Mouse (Mus musculus) intestine, embryonic 14.5 days (tissue): ENCODE measurements at regions not wholly inside any gene's neighbourhood (a gene's known extent, or its start where the extent isn't known, plus 50 kb on each side); places are given as distances from the start of the nearest gene placed in this dataset.

Experiments used
- ATAC-seq: fragments of 200-750 bp; cut with Nextera tagmentation; replicated peaks from 2 replicates; pipeline ENCODE4 v1.8.0; 2017; ENCODE audit warnings: low read depth, moderate number of reproducible peaks, moderate TSS enrichment, moderate library complexity; ENCODE audit not compliant: low FRiP score, low TSS enrichment
- DNase-seq: peaks from one replicate; pipeline ENCODE4 v3.0.0-alpha.2; 2018; ENCODE audit warnings: low spot score
- H3K27ac ChIP-seq: fragments of 300-500 bp; sonication (generic); 2 replicates; pipeline ENCODE4 v1.5.1; 2014; ENCODE audit warnings: low read depth, mild to moderate bottlenecking, control low read depth
- H3K27me3 ChIP-seq: fragments of 300-500 bp; sonication (generic); replicated peaks from 2 replicates; pipeline ENCODE4 v1.6.1; 2014; ENCODE audit warnings: low read length, control low read depth; ENCODE audit not compliant: control insufficient read depth, insufficient read depth
- H3K36me3 ChIP-seq: fragments of 300-500 bp; sonication (generic); 2 replicates; pipeline ENCODE4 v1.6.1; 2014; ENCODE audit warnings: low read length, control low read depth; ENCODE audit not compliant: control insufficient read depth, insufficient read depth
- H3K4me1 ChIP-seq: fragments of 300-500 bp; sonication (generic); replicated peaks from 2 replicates; pipeline ENCODE4 v1.6.1; 2014; ENCODE audit warnings: low read length, control low read depth, mixed read lengths; ENCODE audit not compliant: control insufficient read depth, insufficient read depth
- H3K4me2 ChIP-seq: fragments of 300-500 bp; sonication (generic); 2 replicates; pipeline ENCODE4 v1.6.1; 2014; ENCODE audit warnings: low read length
- H3K4me3 ChIP-seq: fragments of 300-500 bp; sonication (generic); 2 replicates; pipeline ENCODE4 v1.5.1; 2014; ENCODE audit warnings: low read depth, low read length, control low read depth, mixed read lengths
- H3K9ac ChIP-seq: fragments of 300-500 bp; sonication (generic); 2 replicates; pipeline ENCODE4 v1.6.1; 2014; ENCODE audit warnings: mild to moderate bottlenecking, low read length
- H3K9me3 ChIP-seq: fragments of 300-500 bp; sonication (generic); 2 replicates; pipeline ENCODE4 v1.6.1; 2016; ENCODE audit warnings: low read length, control low read depth; ENCODE audit not compliant: control insufficient read depth
- WGBS: fragments of 180-500 bp; shearing (Covaris S2); extraction: QIAGEN DNeasy Blood & Tissue Kit; methylation state at CpG from one replicate; pipeline ENCODE4 v1.1.7; 2014; 5-methylcytosine and 5-hydroxymethylcytosine counted together

DNA sequence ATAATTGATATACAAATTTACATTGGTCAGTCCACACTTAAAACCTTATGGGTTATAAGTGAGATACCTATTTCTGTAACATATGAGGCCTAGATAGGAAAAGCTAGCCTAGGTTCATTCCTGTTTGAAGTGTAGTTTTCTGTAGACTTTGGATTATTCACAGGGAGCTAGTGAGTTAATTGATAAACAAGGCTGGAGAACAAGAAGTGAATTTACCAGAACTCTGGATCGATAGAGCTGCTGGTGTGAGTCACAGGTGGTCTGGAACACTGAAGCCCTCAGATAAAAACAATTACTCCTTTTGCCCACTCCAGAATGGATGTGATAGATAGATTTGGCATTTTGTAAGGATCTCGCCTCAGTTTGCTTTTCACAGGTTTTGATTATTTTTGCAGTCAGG is 62.0 kb upstream of the Rtl1 start:
- 68% methylated on average over 2 of the region's 2 CpGs for WGBS
- H3K4me2 ChIP-seq: no peak overlapping the region

GRCm38 (mm10) chr12:109674766-109675165 is 74.6 kb upstream of the Rtl1 start:
- Histone ChIP-seq H3K4me3 (no peak overlapping the region), H3K27me3 (no peaks in the 10 kb centered on the region)
- 74% methylated on average over 4 of the region's 4 CpGs for WGBS

More for the DNA sequence above, 62.0 kb upstream of the Rtl1 start:
- H3K27me3 ChIP-seq: no peaks in the 10 kb centered on the region
- no peak overlapping the region for H3K9ac ChIP-seq
- H3K36me3 ChIP-seq: peaks cover 50% of the 10 kb centered on the region
- H3K27ac ChIP-seq: no peak overlapping the region
- H3K4me1 ChIP-seq: no peaks in the 10 kb centered on the region
- no peaks in the 10 kb centered on the region for H3K9me3 ChIP-seq
- DNase-seq (no peak), ATAC-seq (no peak)
- H3K4me3 ChIP-seq: no peak overlapping the region

DNA sequence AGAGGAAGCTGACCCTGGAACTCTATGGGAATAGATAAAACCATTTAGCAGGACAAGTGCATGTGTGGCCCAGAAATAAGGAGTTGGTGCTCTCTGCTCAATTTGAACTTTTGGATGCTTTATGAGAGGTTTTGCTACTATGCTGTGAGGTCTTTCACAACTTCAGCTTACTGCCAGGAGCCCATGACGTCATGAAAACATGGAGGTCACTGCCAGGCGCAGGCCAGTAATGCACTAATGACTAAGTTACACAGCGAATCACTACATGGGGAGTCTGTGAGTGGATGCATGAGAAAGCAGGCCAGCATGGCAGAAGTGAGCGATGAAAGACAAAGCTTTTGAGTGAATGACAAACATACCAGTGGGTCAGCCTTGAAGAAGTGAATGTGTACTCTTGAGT is 93.9 kb upstream of the Rtl1 start:
- ATAC-seq (no peak), DNase-seq (no peak)
- 90% methylated on average over 4 of the region's 4 CpGs for WGBS
- H3K4me3 ChIP-seq: no peak overlapping the region
- H3K4me1 ChIP-seq: no peaks in the 10 kb centered on the region
- H3K9me3 ChIP-seq: no peaks in the 10 kb centered on the region
- no peak overlapping the region for H3K9ac ChIP-seq
- no peaks in the 10 kb centered on the region for H3K27me3 ChIP-seq
- H3K27ac ChIP-seq: no peak overlapping the region
- peaks cover 82% of the 10 kb centered on the region for H3K36me3 ChIP-seq
- no peak overlapping the region for H3K4me2 ChIP-seq

More at GRCm38 (mm10) chr12:109674766-109675165, 74.6 kb upstream of the Rtl1 start:
- H3K4me1 ChIP-seq: no peaks in the 10 kb centered on the region
- DNase-seq (no peak), ATAC-seq (no peak)
- no peak overlapping the region for H3K9ac ChIP-seq
- peaks cover 52% of the 10 kb centered on the region for H3K36me3 ChIP-seq
- H3K4me2 ChIP-seq: no peak overlapping the region
- H3K9me3 ChIP-seq: no peaks in the 10 kb centered on the region
- no peak overlapping the region for H3K27ac ChIP-seq

- ATAC-seq: 0 out of 2 replicates have a peak, but pooled peaks have one; percentile 30
- H3K9ac ChIP-seq: no peak overlapping the region
These were observed 94.8 kb upstream of the Rtl1 start for GRCm38 (mm10) chr12:109694801-109695430.

DNA sequence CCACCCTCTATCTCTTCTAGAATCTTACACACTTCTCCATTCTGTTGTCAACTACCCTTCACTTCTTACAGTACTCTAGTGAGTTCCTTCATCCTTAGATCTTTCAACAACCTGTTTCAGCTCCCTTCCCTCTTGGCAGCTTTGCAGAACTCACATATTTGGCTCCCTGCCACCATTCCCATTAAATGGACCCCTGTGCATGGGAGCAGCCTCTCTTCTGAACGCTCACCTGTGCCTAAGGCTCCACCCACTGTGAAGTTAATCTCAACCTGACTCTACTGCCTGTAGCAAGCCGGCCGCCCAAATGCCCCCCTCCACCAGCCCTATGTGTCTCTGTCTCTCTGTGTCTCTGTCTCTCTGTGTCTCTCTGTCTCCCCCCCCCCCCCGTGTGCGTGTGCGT is 106.7 kb upstream of the Rtl1 start:
- H3K9ac ChIP-seq: no peak overlapping the region
- ATAC-seq (no peak), DNase-seq (no peak)
- H3K27me3 ChIP-seq: no peaks in the 10 kb centered on the region
- WGBS: 74% methylated on average over 5 of the region's 6 CpGs
- no peak overlapping the region for H3K4me2 ChIP-seq
- H3K27ac ChIP-seq: no peak overlapping the region
- peaks cover 15% of the 10 kb centered on the region; the same call in 1 of the 2 replicates for H3K36me3 ChIP-seq
- no peaks in the 10 kb centered on the region for H3K9me3 ChIP-seq
- H3K4me3 ChIP-seq: no peak overlapping the region
- H3K4me1 ChIP-seq: no peaks in the 10 kb centered on the region

More at GRCm38 (mm10) chr12:109694801-109695430, 94.8 kb upstream of the Rtl1 start:
- DNase-seq: no peak
- Histone ChIP-seq H3K4me3 (no peak overlapping the region), H3K4me2 (no peak overlapping the region), H3K27ac (no peak overlapping the region), H3K9me3 (no peaks in the 10 kb centered on the region), H3K27me3 (no peaks in the 10 kb centered on the region), H3K4me1 (no peaks in the 10 kb centered on the region), H3K36me3 (peaks cover 79% of the 10 kb centered on the region)
- 60% methylated on average over 5 of the region's 5 CpGs for WGBS

DNA sequence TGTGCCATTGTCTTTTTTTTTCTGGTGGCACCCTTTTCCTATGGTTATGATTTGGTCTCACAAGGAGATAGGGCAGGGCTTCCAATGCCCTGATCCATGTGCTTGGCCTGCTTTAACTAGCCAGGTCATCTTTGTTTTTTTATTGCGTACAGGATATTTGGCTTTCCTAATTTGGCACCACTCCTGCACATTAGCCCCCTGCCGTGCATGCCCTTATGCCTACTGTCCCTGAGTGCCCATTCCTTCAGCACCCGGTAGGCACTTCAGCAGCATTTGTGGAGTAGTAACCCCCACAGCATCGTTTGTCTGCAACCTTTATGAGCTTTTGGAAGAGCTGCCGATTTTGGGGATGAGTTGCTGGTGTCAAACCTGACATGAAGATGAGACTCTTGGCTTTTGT is 109.5 kb upstream of the Rtl1 start:
- no peak overlapping the region for H3K9ac ChIP-seq
- H3K9me3 ChIP-seq: no peaks in the 10 kb centered on the region
- no peak overlapping the region for H3K4me2 ChIP-seq
- H3K4me3 ChIP-seq: no peak overlapping the region
- H3K27me3 ChIP-seq: no peaks in the 10 kb centered on the region
- ATAC-seq (no peak), DNase-seq (no peak)
- H3K36me3 ChIP-seq: peaks cover 35% of the 10 kb centered on the region; the same call in 1 of the 2 replicates
- 89% methylated on average over 5 of the region's 5 CpGs for WGBS
- no peak overlapping the region for H3K27ac ChIP-seq
- no peaks in the 10 kb centered on the region for H3K4me1 ChIP-seq

- H3K27me3 ChIP-seq: no peaks in the 10 kb centered on the region
- H3K27ac ChIP-seq: no peak overlapping the region
- no peak overlapping the region for H3K9ac ChIP-seq
- no peak overlapping the region for H3K4me2 ChIP-seq
- no peaks in the 10 kb centered on the region for H3K4me1 ChIP-seq
- DNase-seq: no peak
- H3K4me3 ChIP-seq: no peak overlapping the region
- no peaks in the 10 kb centered on the region for H3K9me3 ChIP-seq
- WGBS: 96% methylated on average over 5 of the region's 5 CpGs
- H3K36me3 ChIP-seq: peaks cover 49% of the 10 kb centered on the region
- no peak for ATAC-seq
These were observed 111.3 kb upstream of the Rtl1 start for GRCm38 (mm10) chr12:109711392-109711791.

GRCm38 (mm10) chr12:109711946-109712345 is 111.8 kb upstream of the Rtl1 start:
- H3K27ac ChIP-seq: no peak overlapping the region
- H3K27me3 ChIP-seq: no peaks in the 10 kb centered on the region
- H3K4me2 ChIP-seq: no peak overlapping the region
- no peak for ATAC-seq
- H3K4me1 ChIP-seq: no peaks in the 10 kb centered on the region
- WGBS: 95% methylated on average over 7 of the region's 7 CpGs
- H3K4me3 ChIP-seq: no peak overlapping the region
- no peak for DNase-seq
- no peaks in the 10 kb centered on the region for H3K9me3 ChIP-seq
- peaks cover 55% of the 10 kb centered on the region for H3K36me3 ChIP-seq
- no peak overlapping the region for H3K9ac ChIP-seq

DNA sequence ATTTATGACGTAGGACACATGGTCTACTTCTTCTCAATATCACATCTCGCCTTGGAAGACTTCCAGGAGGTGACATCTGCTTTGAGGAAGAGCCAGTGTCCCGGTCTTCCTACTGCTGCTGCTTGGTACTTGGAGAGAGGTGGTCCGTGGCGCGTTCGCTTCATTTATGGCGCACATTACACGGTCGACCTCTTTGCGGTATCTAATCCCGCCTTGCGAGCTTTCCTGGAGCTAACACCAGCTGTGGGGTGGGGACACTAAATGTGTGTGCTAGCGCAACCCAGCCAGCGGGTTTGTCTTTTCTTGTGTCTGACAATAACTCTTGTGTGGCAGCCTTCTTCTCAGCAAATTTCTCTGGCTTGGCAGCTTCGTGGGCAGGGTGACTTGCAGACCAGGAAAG is 112.3 kb upstream of the Rtl1 start:
- H3K9ac ChIP-seq: no peak overlapping the region
- H3K4me2 ChIP-seq: no peak overlapping the region
- no peaks in the 10 kb centered on the region for H3K4me1 ChIP-seq
- no peak overlapping the region for H3K4me3 ChIP-seq
- 95% methylated on average over 16 of the region's 16 CpGs for WGBS
- no peak overlapping the region for H3K27ac ChIP-seq
- H3K36me3 ChIP-seq: peaks cover 59% of the 10 kb centered on the region
- no peaks in the 10 kb centered on the region for H3K27me3 ChIP-seq
- no peak for DNase-seq
- ATAC-seq: no peak
- no peaks in the 10 kb centered on the region for H3K9me3 ChIP-seq
